Mouse (Mus musculus) neural tube, embryonic 15.5 days (tissue): ENCODE measurements at regions not wholly inside any gene's neighbourhood (a gene's known extent, or its start where the extent isn't known, plus 50 kb on each side); places are given as distances from the start of the nearest gene placed in this dataset.

ENCODE experiments used
- ATAC-seq: fragments of 200-750 bp; cut with Nextera tagmentation; 2 replicates; pipeline ENCODE4 v1.8.0; 2017; ENCODE audit warnings: mild to moderate bottlenecking, moderate TSS enrichment, moderate library complexity; ENCODE audit not compliant: low FRiP score
- H3K27ac ChIP-seq: fragments of 300-500 bp; sonication (generic); replicated peaks from 2 replicates; pipeline ENCODE4 v1.5.1; 2015; ENCODE audit warnings: mild to moderate bottlenecking, inconsistent platforms
- H3K27me3 ChIP-seq: fragments of 300-500 bp; sonication (generic); replicated peaks from 2 replicates; pipeline ENCODE4 v1.6.1; 2015; ENCODE audit warnings: inconsistent platforms
- H3K36me3 ChIP-seq: fragments of 300-500 bp; sonication (generic); 2 replicates; pipeline ENCODE4 v1.6.1; 2015; ENCODE audit warnings: inconsistent platforms
- H3K4me1 ChIP-seq: fragments of 300-500 bp; sonication (generic); 2 replicates; pipeline ENCODE4 v1.6.1; 2015; ENCODE audit warnings: inconsistent platforms
- H3K4me2 ChIP-seq: fragments of 300-500 bp; sonication (generic); 2 replicates; pipeline ENCODE4 v1.6.1; 2015; ENCODE audit warnings: inconsistent platforms, mild to moderate bottlenecking, moderate library complexity
- H3K4me3 ChIP-seq: fragments of 300-500 bp; sonication (generic); replicated peaks from 2 replicates; pipeline ENCODE4 v1.5.1; 2015; ENCODE audit warnings: mild to moderate bottlenecking, inconsistent platforms
- H3K9ac ChIP-seq: fragments of 300-500 bp; sonication (generic); replicated peaks from 2 replicates; pipeline ENCODE4 v1.6.1; 2015; ENCODE audit warnings: mild to moderate bottlenecking, inconsistent platforms
- H3K9me3 ChIP-seq: fragments of 300-500 bp; sonication (generic); replicated peaks from 2 replicates; pipeline ENCODE4 v1.6.1; 2016; ENCODE audit warnings: inconsistent platforms
- WGBS: fragments of 180-500 bp; shearing (Covaris S2); methylation state at CpG from one replicate; pipeline ENCODE4 v1.1.7; 2015; ENCODE audit warnings: mixed read lengths; 5-methylcytosine and 5-hydroxymethylcytosine counted together

DNA sequence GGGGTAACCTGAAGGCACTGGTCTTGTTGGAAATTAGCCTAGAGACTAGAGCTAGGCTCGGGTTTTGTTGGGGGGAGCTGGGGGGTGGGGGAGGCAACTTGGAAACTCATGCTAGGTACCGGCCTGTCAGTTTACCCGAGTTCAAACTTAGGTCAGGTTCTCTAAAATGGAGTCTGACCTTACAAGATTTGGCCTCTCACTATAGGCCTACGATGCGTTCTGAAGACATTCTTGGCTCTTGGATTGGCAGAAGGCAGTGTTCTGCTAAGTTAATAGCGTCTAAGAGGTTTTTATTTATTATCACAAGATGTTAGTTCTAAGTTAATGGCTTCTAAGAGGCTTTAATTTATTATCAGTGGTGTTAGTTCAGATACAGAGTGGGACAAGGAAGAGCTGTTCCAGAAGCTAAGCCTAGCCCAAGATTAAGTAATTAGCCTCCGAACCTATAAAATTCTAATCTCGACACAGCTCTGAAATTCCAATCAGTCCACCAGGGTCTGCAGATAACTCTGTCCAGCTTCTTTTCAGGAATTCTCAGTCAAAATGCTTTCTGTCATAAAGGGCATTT lies 109.0 kb downstream of the Rpap3 start:
- H3K27ac ChIP-seq: no peak overlapping the region
- ATAC-seq: no peak
- H3K9ac ChIP-seq: no peak overlapping the region
- H3K4me1 ChIP-seq: peaks cover 14% of the 10 kb centered on the region; the same call in 1 of the 2 replicates
- no peaks in the 10 kb centered on the region for H3K9me3 ChIP-seq
- no peaks in the 10 kb centered on the region for H3K27me3 ChIP-seq
- no peak overlapping the region for H3K4me2 ChIP-seq
- H3K4me3 ChIP-seq: no peak overlapping the region
- no peaks in the 10 kb centered on the region for H3K36me3 ChIP-seq
- WGBS: 72% methylated on average over 8 of the region's 8 CpGs

DNA sequence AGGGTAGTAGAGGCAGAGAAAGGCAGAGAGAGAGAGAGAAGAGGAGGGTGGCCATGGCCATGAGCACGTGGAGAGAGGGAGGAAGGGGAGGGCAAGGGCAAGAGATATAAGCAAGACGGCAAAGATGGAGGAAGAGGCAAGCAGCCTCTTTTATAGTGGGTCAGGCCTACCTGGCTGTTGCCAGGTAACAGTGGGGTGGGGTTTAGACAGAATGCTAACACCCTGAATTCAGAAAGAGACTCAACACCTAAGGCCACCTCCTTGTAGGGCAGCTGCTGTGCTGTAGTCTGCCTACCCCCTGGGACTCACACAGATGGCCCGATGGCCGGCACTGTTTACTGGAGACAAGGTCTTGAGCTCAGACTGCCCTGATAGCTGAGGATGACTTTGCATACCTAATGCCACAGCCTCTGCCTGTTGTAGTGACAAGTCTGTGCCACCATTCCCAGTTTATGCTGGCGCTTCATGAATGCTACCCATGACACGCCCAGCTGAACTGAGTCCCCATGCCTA lies 110.3 kb downstream of the Rpap3 start:
- H3K4me1 ChIP-seq: peaks cover 14% of the 10 kb centered on the region; the same call in 1 of the 2 replicates
- no peaks in the 10 kb centered on the region for H3K36me3 ChIP-seq
- ATAC-seq: no peak
- no peak overlapping the region for H3K4me2 ChIP-seq
- no peaks in the 10 kb centered on the region for H3K27me3 ChIP-seq
- no peak overlapping the region for H3K27ac ChIP-seq
- no peak overlapping the region for H3K9ac ChIP-seq
- H3K4me3 ChIP-seq: no peak overlapping the region
- WGBS: 75% methylated on average over 6 of the region's 6 CpGs
- H3K9me3 ChIP-seq: no peaks in the 10 kb centered on the region

- ATAC-seq: no peak
- no peak overlapping the region for H3K27ac ChIP-seq
- H3K9ac ChIP-seq: no peak overlapping the region
- peaks cover 14% of the 10 kb centered on the region; the same call in 1 of the 2 replicates for H3K4me1 ChIP-seq
- H3K9me3 ChIP-seq: no peaks in the 10 kb centered on the region
- H3K4me2 ChIP-seq: no peak overlapping the region
- no peak overlapping the region for H3K4me3 ChIP-seq
- no peaks in the 10 kb centered on the region for H3K36me3 ChIP-seq
- whole genome bisulfite sequencing: 23% methylated on average over 11 of the region's 11 CpGs
- no peaks in the 10 kb centered on the region for H3K27me3 ChIP-seq
These were observed 111.6 kb downstream of the Rpap3 start for GRCm38 (mm10) chr15:97593781-97594600.

DNA sequence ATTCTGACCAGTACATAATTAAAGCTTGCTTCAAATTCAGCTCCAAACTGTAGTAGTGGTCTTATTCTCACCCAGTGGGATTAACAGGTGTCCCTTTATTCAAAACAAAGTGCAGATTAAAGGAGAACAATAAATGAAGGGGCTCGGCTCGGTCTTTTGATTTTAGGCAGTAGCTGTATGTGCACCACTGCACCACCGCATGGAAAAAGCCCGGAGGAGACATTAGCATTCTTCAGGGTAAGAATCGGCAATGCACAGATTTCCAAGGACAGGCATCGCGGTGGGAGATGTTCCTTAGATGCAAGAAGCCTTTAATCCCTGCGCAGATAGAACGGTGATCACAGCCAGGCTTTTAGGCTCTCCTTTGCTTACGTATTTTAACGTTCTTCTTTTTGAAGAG lies 112.8 kb downstream of the Rpap3 start:
- H3K4me3 ChIP-seq: no peak overlapping the region
- 72% methylated on average over 11 of the region's 11 CpGs for WGBS
- H3K4me1 ChIP-seq: peaks cover 8% of the 10 kb centered on the region; the same call in 1 of the 2 replicates
- H3K9ac ChIP-seq: no peak overlapping the region
- H3K36me3 ChIP-seq: no peaks in the 10 kb centered on the region
- H3K27me3 ChIP-seq: no peaks in the 10 kb centered on the region
- no peak for ATAC-seq
- no peak overlapping the region for H3K4me2 ChIP-seq
- H3K27ac ChIP-seq: no peak overlapping the region
- no peaks in the 10 kb centered on the region for H3K9me3 ChIP-seq

DNA sequence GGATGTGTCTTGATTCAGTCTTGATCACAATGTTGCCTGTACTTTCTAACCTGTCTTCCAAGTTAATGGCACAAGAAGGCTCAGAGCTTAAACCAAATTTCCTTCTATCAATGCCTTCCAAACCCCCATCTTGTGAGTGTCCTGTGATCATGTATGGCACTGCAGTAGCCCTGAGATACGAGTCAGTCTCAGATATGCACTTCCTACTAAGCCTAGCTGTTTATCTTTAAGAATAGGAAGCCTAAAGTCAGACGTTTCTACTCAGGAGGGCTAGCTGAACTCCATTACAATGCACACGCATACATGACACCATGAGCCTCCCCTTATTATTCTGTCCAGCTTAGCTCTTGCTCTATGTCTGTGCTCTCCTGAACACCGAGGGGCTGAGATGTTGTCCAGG lies 114.2 kb downstream of the Rpap3 start:
- Histone ChIP-seq H3K27me3 (no peaks in the 10 kb centered on the region), H3K36me3 (no peaks in the 10 kb centered on the region), H3K9me3 (no peaks in the 10 kb centered on the region), H3K4me1 (0 out of 2 replicates have a peak, but pooled peaks cover 4% of the 10 kb centered on the region), H3K4me2 (no peak overlapping the region), H3K9ac (no peak overlapping the region), H3K27ac (no peak overlapping the region), H3K4me3 (no peak overlapping the region)
- no peak for ATAC-seq
- 80% methylated on average over 4 of the region's 4 CpGs for WGBS

DNA sequence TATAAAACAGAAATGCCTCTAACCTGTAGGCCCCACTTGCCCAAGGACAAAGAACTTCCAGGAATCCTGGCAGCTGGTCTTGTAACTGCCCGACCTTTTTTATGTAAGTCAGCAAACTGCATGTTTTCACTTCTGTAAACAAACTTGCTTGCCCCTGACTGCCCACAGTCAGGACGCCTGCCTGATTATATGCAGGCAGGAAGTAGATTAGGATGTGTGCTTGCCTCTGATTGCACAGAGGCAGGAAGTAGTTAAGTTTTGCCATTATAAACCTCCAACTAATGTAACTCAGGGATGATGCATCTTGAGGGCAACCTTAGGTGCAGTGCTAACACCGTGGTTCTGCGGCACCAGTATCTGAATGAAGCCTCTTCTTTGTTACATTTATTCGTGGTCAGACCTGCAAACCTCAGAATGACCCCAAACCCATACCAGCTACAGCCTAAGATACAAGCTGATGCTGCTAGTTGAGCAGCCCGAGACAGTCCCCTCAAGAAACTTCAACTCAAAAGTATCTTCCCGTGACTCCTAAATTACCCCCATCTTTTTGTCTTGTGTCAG lies 114.8 kb downstream of the Rpap3 start:
- Histone ChIP-seq H3K4me3 (no peak overlapping the region), H3K27me3 (no peaks in the 10 kb centered on the region), H3K27ac (no peak overlapping the region), H3K9ac (no peak overlapping the region), H3K9me3 (no peaks in the 10 kb centered on the region), H3K4me2 (no peak overlapping the region), H3K4me1 (0 out of 2 replicates have a peak, but pooled peaks cover 4% of the 10 kb centered on the region), H3K36me3 (no peaks in the 10 kb centered on the region)
- 78% methylated on average over 7 of the region's 7 CpGs for WGBS
- ATAC-seq: no peak

DNA sequence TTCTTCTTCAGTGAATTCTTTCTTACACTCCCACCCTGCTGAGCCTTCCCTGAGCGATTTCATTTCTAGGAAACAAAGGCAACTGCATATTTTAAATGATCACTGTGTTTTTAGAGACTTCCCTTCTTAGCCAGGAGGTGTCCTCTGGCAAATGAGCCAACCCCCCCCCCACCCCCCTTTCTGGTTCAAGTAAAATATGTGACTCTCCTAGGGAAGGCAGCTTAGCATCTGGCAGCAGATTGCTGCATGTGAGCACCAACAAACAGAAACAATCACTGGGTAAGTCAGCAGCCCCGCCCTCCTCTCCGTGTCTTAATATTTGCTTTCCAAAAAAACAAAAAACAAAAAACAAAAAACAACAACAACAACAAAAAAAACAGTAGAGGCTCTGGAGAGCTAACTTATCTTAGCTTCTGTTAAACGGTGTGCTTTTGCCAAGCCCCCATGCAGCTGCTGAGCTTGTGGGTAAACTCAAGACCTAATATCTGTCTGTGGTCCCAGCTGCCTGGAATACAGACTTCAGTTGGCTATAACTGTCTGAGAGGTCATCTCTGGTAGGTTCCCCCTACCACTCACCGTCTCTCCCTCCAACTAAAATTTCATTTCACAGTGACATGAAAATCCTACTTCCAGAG lies 117.9 kb downstream of the Rpap3 start:
- WGBS: 75% methylated on average over 5 of the region's 5 CpGs

GRCm38 (mm10) chr15:97581724-97582154 lies 123.9 kb downstream of the Rpap3 start:
- no peak overlapping the region for H3K4me2 ChIP-seq
- H3K36me3 ChIP-seq: no peaks in the 10 kb centered on the region
- ATAC-seq: no peak
- peaks cover 3% of the 10 kb centered on the region; the same call in 1 of the 2 replicates for H3K4me1 ChIP-seq
- no peaks in the 10 kb centered on the region for H3K27me3 ChIP-seq
- no peak overlapping the region for H3K4me3 ChIP-seq
- 29% methylated on average over 13 of the region's 13 CpGs for WGBS
- H3K27ac ChIP-seq: no peak overlapping the region
- no peak overlapping the region for H3K9ac ChIP-seq
- no peaks in the 10 kb centered on the region for H3K9me3 ChIP-seq

More for the DNA sequence above, 117.9 kb downstream of the Rpap3 start:
- H3K27me3 ChIP-seq: no peaks in the 10 kb centered on the region
- H3K4me2 ChIP-seq: no peak overlapping the region
- no peak overlapping the region for H3K27ac ChIP-seq
- H3K36me3 ChIP-seq: no peaks in the 10 kb centered on the region
- no peak overlapping the region for H3K9ac ChIP-seq
- no peaks in the 10 kb centered on the region for H3K9me3 ChIP-seq
- no peak for ATAC-seq
- no peak overlapping the region for H3K4me3 ChIP-seq
- no peaks in the 10 kb centered on the region for H3K4me1 ChIP-seq

- Histone ChIP-seq H3K36me3 (no peaks in the 10 kb centered on the region), H3K9ac (no peak overlapping the region), H3K4me2 (no peak overlapping the region), H3K27ac (no peak overlapping the region), H3K9me3 (no peaks in the 10 kb centered on the region), H3K27me3 (no peaks in the 10 kb centered on the region), H3K4me1 (peaks cover 3% of the 10 kb centered on the region; the same call in 1 of the 2 replicates), H3K4me3 (no peak overlapping the region)
- ATAC-seq: no peak
- 78% methylated on average over 6 of the region's 6 CpGs for WGBS
These were observed 124.9 kb downstream of the Rpap3 start for GRCm38 (mm10) chr15:97580726-97581125.

DNA sequence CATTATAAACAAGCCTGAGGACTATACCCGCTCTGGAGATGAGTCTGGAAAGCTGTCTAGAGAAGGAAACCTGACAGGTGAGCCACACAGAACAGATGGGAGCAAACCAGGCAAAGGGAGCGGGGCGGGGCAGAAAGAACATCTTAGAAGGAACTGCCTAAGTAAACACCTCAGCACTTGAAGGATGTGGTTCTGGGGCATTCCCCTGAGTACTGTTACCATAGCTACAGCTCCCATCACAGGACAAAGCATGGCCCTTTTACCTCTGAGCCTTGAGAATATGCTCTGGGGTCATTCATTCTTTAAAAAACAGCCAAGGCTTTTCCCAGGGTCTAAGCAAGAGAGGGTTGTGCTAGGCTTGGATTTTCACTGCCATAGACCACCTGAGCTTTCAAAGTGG lies 127.6 kb downstream of the Rpap3 start:
- no peaks in the 10 kb centered on the region for H3K9me3 ChIP-seq
- no peak overlapping the region for H3K27ac ChIP-seq
- no peak overlapping the region for H3K4me3 ChIP-seq
- ATAC-seq: no peak
- H3K4me2 ChIP-seq: no peak overlapping the region
- no peaks in the 10 kb centered on the region for H3K27me3 ChIP-seq
- no peaks in the 10 kb centered on the region for H3K36me3 ChIP-seq
- H3K4me1 ChIP-seq: peaks cover 3% of the 10 kb centered on the region; the same call in 1 of the 2 replicates
- 88% methylated on average over 3 of the region's 3 CpGs for WGBS
- H3K9ac ChIP-seq: no peak overlapping the region

GRCm38 (mm10) chr15:97577196-97577595 lies 128.4 kb downstream of the Rpap3 start:
- WGBS: 85% methylated on average over 8 of the region's 8 CpGs

More at GRCm38 (mm10) chr15:97577196-97577595, 128.4 kb downstream of the Rpap3 start:
- Histone ChIP-seq H3K4me2 (no peak overlapping the region), H3K4me1 (peaks cover 3% of the 10 kb centered on the region; the same call in 1 of the 2 replicates), H3K9ac (no peak overlapping the region), H3K27ac (no peak overlapping the region), H3K4me3 (no peak overlapping the region), H3K27me3 (no peaks in the 10 kb centered on the region), H3K9me3 (no peaks in the 10 kb centered on the region), H3K36me3 (no peaks in the 10 kb centered on the region)
- ATAC-seq: no peak
